Mouse (Mus musculus) E14TG2a.4 (cell line): Measurements from ENCODE around the gene Fbxo27.
"Not testable (repeated sequence)": the region's sequence is repeated elsewhere in the genome, so short reads cannot be mapped to it uniquely, and the experiment has no call there.

Source experiments
- H3K27me3 ChIP-seq: 2 replicates; pipeline ENCODE4 v1.6.1; 2014; ENCODE audit warnings: low read length, control low read depth; ENCODE audit not compliant: insufficient read depth
- H3K36me3 ChIP-seq: 2 replicates; pipeline ENCODE4 v1.6.1; 2014; ENCODE audit warnings: low read length, control low read depth; ENCODE audit not compliant: insufficient read depth
- H3K4me1 ChIP-seq: replicated peaks from 2 replicates; pipeline ENCODE4 v1.6.1; 2014; ENCODE audit warnings: low read depth, low read length, control low read depth
- H3K4me3 ChIP-seq: replicated peaks from 2 replicates; pipeline ENCODE4 v1.5.1; 2014; ENCODE audit warnings: mild to moderate bottlenecking, low read length
- H3K9me3 ChIP-seq: 2 replicates; pipeline ENCODE4 v1.6.1; 2014; ENCODE audit warnings: low read length, control low read depth
- CTCF ChIP-seq: conservative IDR thresholded peaks from 2 replicates; pipeline ENCODE4 v1.5.1; 2014; ENCODE audit warnings: low read length
- NANOG ChIP-seq: IDR thresholded peaks from 2 replicates; pipeline ENCODE4 v1.6.1; 2014; ENCODE audit warnings: borderline replicate concordance, low read length, mixed read lengths
- POU5F1 ChIP-seq: IDR thresholded peaks from 2 replicates; pipeline ENCODE4 v1.6.1; 2014; ENCODE audit warnings: low read length, borderline replicate concordance

Gene Fbxo27

DNA sequence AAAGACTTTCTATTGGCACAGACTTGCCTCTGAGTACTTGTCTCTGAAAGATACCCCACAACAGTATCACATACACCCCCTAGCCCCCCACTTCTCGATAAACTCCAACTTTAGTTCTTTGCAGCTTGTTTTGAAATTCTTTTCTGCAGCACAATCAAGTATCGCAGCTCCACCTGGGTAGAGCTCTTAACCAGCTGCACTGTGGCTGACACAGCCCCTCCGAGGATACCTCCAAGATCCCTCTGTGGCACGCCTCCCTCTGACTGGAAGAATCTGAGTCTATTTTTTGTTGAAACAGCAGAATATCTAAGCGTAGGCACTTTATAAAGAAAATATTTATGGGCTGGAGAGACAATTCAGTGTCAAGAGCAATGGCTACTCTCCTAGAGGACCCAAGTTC, 20.4 kb upstream of the Fbxo27 start:
- TF ChIP-seq POU5F1, result no peak
- TF ChIP-seq NANOG, result no peak
- TF ChIP-seq CTCF, result no peak
- Histone ChIP-seq H3K9me3 (no peaks in the 10 kb centered on the region), H3K4me3 (no peak overlapping the region), H3K27me3 (no peaks in the 10 kb centered on the region), H3K4me1 (peaks cover 62% of the 10 kb centered on the region), H3K36me3 (no peaks in the 10 kb centered on the region)

DNA sequence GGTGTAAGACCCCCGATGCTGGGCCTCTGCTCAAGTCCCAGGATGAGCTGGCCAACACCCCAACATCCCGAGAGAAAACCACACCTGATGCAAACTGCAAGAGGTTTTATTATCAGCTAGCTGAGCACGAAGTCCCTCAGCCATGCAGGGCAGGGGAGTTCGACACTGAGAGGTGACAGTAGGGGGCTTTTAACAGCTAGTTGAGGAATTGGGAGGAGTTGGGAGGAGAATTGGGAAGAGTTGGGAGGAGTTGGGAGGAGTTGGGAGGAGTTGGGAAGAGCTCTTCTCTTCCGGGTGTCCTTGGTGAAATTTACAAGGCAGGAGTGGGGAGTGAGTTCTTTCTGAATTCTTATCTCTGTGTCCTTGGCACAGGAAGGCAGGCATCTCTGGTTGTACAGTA, 19.9 kb upstream of the Fbxo27 start:
- H3K4me3 ChIP-seq, H3K36me3 ChIP-seq, H3K27me3 ChIP-seq, H3K9me3 ChIP-seq: not testable (repeated sequence)
- peaks cover 63% of the 10 kb centered on the region for H3K4me1 ChIP-seq

DNA sequence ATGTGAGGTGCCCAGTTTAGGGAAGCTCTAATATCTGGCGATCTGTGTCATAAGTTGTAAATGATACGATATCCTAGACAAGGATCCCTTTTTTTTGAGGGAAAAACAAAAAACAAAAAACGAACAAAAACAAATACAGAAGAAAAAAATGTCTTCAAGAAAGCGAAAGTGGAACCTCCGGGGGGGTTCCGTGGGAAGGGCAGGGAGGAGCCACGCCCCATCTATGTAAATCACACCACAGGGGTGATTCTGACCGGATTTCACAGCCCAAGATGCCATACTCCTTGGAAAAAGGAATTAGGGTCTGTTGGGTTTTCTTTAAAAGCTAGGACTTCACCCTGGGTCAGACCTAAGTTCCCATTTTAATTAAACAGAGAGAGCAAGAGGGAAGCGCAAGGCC, 17.7 kb upstream of the Fbxo27 start:
- Histone ChIP-seq H3K36me3 (no peaks in the 10 kb centered on the region), H3K4me1 (peaks cover 80% of the 10 kb centered on the region), H3K9me3 (no peaks in the 10 kb centered on the region), H3K4me3 (peak overlapping the region; percentile 68), H3K27me3 (no peaks in the 10 kb centered on the region)
- TF ChIP-seq POU5F1, result no peak
- no peak for TF ChIP-seq CTCF
- no peak for TF ChIP-seq NANOG

DNA sequence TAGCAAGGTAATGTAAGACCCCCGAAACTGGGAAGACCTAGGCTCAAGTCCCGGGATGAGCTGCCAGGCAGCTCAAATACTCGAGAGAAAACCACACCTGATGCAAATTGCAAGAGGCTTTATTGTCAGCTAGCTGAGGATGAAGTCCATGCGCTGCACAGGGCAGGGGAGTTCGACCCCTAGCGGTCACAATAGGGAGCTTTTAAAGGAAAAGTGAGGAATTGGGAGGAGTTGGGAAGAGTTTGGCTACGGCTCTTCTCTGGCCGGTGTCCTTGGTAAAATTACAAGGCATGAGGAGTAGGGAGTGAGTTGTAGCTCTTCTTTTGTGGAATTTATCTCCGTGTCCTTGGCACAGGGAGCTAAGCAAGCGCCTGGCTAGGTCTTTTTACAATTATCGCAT, 16.9 kb upstream of the Fbxo27 start:
- TF ChIP-seq NANOG, result no peak
- peak; percentile 88 for TF ChIP-seq CTCF
- TF ChIP-seq POU5F1, result no peak

DNA sequence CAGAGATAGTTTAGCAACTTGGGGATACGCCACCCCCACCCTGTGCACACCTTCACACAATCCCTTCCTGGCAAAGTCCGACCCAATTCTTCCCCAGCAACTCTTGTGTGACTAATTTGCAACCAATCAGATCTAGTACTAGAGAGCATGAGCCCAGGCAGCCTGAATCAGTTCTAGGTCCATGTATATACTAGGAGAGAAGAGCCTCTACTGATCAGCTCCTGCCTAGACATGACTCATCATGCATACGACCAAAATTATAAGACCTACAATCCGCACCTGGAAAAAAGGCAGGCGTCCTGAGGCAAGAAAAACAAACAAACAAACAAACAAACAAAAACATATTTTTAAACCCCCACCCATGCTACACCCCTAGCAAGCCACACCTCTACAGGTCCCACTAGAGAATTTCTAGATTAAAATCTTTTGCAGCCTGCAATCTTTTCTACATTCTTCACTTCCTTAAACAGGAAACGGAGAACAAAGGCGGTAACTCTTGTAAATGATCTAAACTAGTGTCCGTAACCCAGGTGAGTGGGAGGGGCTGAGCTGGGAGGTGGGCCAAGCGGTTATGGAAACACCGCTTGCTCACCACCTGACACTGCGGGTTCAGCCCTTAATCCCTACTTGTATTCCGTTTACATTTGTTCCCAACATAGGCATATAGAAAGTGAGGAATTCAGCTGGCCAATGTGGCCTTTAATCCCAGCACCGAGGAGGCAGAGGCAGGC, 15.7 kb upstream of the Fbxo27 start:
- H3K4me1 ChIP-seq, result peaks cover 83% of the 10 kb centered on the region
- TF ChIP-seq CTCF (no peak), POU5F1 (no peak), NANOG (no peak)
- no peaks in the 10 kb centered on the region for H3K9me3 ChIP-seq
- 0 out of 2 replicates have a peak overlapping the region, but pooled peaks have one; percentile 68 for H3K4me3 ChIP-seq
- no peaks in the 10 kb centered on the region for H3K27me3 ChIP-seq
- H3K36me3 ChIP-seq, result no peaks in the 10 kb centered on the region

More for the DNA sequence above, 16.9 kb upstream of the Fbxo27 start:
- Histone ChIP-seq H3K4me1 (peaks cover 86% of the 10 kb centered on the region), H3K27me3 (no peaks in the 10 kb centered on the region), H3K4me3 (peak overlapping the region; percentile 68), H3K9me3 (no peaks in the 10 kb centered on the region), H3K36me3 (no peaks in the 10 kb centered on the region)

DNA sequence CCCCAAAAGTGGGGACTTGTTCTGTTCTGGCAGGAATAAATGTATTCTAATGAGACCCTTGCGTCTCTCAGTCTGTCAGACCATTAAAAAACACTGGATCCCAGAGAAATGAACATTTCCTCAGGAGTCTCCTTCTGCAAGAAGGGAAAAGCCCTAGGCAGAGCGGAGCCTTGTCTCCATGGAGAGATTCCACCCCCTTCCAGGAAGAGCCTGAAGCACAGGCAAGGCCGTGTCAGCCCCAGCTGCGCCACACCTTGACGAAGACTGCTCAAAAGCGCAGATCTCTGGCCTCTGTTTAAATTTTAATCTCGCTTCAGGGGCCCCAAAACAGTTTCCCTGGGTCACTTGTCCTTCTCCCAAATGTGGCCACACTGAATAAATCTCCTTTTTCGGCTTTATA, 15.0 kb upstream of the Fbxo27 start:
- peaks cover 78% of the 10 kb centered on the region for H3K4me1 ChIP-seq
- H3K36me3 ChIP-seq, result no peaks in the 10 kb centered on the region
- no peaks in the 10 kb centered on the region for H3K27me3 ChIP-seq
- H3K4me3 ChIP-seq, result peak overlapping the region; percentile 17; the same call in 1 of the 2 replicates
- no peaks in the 10 kb centered on the region for H3K9me3 ChIP-seq
- TF ChIP-seq POU5F1, result no peak
- TF ChIP-seq NANOG, result no peak
- TF ChIP-seq CTCF, result no peak

DNA sequence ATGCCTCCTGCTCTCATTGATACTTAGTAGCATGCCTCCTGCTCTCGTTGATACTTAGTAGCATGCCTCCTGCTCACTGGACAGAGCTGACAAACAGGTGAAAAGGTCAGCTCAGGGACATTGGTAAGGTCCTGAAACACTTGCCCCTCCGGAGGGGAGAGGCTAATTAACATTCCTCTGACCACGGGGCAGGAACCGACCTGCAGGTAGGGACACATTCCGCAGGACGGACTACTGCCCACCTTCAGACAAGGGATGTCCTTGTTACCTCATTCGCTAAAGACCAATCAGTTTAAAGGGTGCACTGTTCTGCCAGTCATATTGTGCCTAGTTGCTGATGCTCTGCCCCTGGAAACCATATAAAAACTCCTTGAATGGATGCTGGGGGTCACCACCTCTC, 1.6 kb upstream of the Fbxo27 start:
- TF ChIP-seq CTCF, result no peak
- no peak for TF ChIP-seq NANOG
- no peak for TF ChIP-seq POU5F1
- Histone ChIP-seq H3K9me3 (no peaks in the 10 kb centered on the region), H3K27me3 (no peaks in the 10 kb centered on the region), H3K36me3 (peaks cover 3% of the 10 kb centered on the region), H3K4me1 (peaks cover 52% of the 10 kb centered on the region), H3K4me3 (no peak overlapping the region)

DNA sequence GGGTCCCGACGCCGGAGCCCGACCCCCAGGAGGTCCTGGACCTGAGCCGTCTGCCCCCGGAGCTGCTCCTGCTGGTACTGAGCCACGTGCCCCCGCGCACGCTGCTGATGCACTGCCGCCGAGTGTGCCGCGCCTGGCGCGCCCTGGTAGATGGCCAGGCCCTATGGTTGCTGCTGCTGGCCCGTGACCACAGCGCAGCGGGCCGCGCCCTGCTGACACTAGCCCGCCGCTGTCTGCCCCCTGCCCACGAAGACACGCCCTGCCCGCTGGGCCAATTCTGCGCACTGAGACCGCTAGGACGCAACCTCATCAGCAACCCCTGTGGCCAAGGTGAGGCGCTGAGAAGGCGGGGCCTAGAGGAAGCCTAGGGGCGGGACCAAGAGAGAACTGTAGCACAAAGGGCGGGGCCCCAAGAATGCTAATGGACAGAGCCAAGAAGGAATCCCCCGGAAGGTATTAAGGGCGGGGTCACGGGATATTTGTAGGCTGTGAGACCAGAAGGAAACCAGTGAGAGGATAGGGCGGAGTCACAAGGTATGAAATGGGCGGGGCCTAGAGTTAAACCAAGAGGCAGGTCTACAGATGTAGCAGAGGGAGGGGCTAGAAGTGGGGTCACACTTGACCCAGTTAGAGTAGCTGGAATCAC, 795 bp downstream of the Fbxo27 start:
- H3K4me3 ChIP-seq, result peak overlapping the region; percentile 90
- no peaks in the 10 kb centered on the region for H3K9me3 ChIP-seq
- H3K4me1 ChIP-seq, result peaks cover 69% of the 10 kb centered on the region
- TF ChIP-seq NANOG (no peak), POU5F1 (no peak), CTCF (no peak)
- peaks cover 26% of the 10 kb centered on the region for H3K36me3 ChIP-seq
- H3K27me3 ChIP-seq, result no peaks in the 10 kb centered on the region

DNA sequence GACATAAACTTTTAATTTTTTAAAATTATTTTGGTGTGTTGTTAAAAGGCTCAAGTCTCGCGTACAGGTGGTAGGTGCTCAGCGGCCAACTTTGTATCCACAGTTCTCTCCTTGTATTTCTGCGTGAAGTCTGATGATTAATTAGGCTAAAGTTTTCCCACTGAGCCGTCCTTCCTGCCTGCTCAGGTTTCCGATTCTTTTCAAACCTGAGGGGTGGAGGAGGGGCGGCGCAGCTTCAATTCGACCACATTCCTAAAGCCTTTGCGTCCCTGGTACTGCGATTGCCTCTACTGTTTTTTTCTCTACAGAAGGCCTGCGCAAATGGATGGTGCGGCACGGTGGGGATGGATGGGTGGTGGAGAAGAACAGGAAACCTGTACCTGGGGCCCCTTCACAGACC, 1.8 kb downstream of the Fbxo27 start:
- Histone ChIP-seq H3K9me3 (no peaks in the 10 kb centered on the region), H3K4me1 (peaks cover 67% of the 10 kb centered on the region), H3K36me3 (peaks cover 31% of the 10 kb centered on the region), H3K27me3 (no peaks in the 10 kb centered on the region), H3K4me3 (peak overlapping the region; percentile 63)
- TF ChIP-seq POU5F1, result no peak
- no peak for TF ChIP-seq CTCF
- TF ChIP-seq NANOG, result no peak
